Mouse (Mus musculus) hindbrain, embryonic 13.5 days (tissue): ENCODE data around the gene Rpl23a. TPM values are rescaled to one million over a fixed set of nuclear protein-coding genes. Genes with fewer than 3 reads are reported as not detected.

Experiments
- ATAC-seq: fragments of 200-750 bp; cut with Nextera tagmentation; 2 replicates; pipeline ENCODE4 v1.8.0; 2017; ENCODE audit warnings: moderate TSS enrichment; ENCODE audit not compliant: low FRiP score
- H3K27ac ChIP-seq: fragments of 300-500 bp; sonication (generic); 2 replicates; pipeline ENCODE4 v1.5.1; 2015; ENCODE audit warnings: inconsistent platforms, mild to moderate bottlenecking, moderate library complexity
- H3K27me3 ChIP-seq: fragments of 300-500 bp; sonication (generic); 2 replicates; pipeline ENCODE4 v1.6.1; 2015; ENCODE audit warnings: mild to moderate bottlenecking, inconsistent platforms
- H3K36me3 ChIP-seq: fragments of 300-500 bp; sonication (generic); 2 replicates; pipeline ENCODE4 v1.6.1; 2015; ENCODE audit warnings: mild to moderate bottlenecking, inconsistent platforms
- H3K4me1 ChIP-seq: fragments of 300-500 bp; sonication (generic); replicated peaks from 2 replicates; pipeline ENCODE4 v1.6.1; 2015; ENCODE audit warnings: inconsistent platforms
- H3K4me2 ChIP-seq: fragments of 300-500 bp; sonication (generic); 2 replicates; pipeline ENCODE4 v1.6.1; 2015; ENCODE audit warnings: inconsistent platforms, mild to moderate bottlenecking, moderate library complexity
- H3K4me3 ChIP-seq: fragments of 300-500 bp; sonication (generic); 2 replicates; pipeline ENCODE4 v1.5.1; 2015; ENCODE audit warnings: mild to moderate bottlenecking, inconsistent platforms
- H3K9ac ChIP-seq: fragments of 300-500 bp; sonication (generic); 2 replicates; pipeline ENCODE4 v1.6.1; 2015; ENCODE audit warnings: mild to moderate bottlenecking, inconsistent platforms
- H3K9me3 ChIP-seq: fragments of 300-500 bp; sonication (generic); 2 replicates; pipeline ENCODE4 v1.6.1; 2016; ENCODE audit warnings: inconsistent platforms
- WGBS: fragments of 180-500 bp; shearing (Covaris S2); methylation state at CpG from one replicate; pipeline ENCODE4 v1.1.7; 2015; 5-methylcytosine and 5-hydroxymethylcytosine counted together
- polyA plus RNA-seq: library from polyadenylated mRNA; unstranded; fragments of >200 nt; fragmentation: Nextera tagmentation; extraction: Ambion mirVana; gene quantifications from 2 replicates; pipeline ENCODE4 v1.2.1, GENCODE M21; 2015

Rpl23a gene
- polyA plus RNA-seq, result 913 and 965 TPM in 2 replicates

DNA sequence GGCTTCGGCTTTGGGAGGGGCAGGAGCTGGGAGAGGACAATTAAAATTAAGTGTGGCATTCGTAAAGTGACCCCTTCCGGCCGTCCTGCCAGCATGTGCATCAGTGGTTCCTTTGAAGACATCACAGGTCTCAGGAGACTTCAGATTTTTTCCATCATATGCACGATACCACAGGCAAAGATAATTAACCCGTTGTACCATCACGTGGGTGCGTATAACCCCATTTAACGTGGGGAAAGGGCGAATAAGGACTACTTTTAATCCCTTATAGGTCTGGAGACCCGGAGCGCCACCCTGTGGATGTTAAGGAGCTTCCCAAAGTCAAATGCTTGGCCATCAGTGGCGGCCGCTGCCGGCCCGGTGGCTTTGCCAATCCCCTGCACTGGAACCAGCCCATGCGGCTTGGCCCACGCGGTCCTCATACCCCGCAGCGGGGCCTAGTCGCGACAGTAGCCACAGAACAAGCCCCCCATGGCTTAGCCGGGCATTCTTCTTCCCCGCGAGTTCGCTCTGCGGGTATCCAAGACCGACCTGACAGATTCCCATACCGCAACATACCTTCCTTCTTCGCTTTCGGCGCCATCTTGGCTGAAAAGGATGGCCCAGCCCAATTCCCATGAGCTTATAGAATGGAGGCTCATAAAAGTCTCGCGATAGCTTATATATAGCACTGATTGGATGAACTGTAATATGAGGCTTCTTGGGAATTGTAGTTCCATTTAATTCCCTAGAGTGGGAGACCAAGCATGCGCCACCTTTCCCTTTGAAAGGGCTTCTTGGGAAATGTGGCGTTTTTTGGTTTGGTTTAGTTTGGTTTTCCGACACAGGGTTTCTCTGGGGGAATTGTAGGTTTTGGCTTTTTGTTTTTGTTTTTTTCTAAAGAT lies at the start of gene Rpl23a:
TSS of gene Rpl23a (minus strand) at position 624 of the 884 bp plus-strand sequence.
- peak within 1 kb of the TSS; percentile 97 for H3K27ac ChIP-seq
- H3K4me1 ChIP-seq, result peaks cover 53% of the 10 kb centered on the region
- peak within 1 kb of the TSS; percentile 81 for H3K4me3 ChIP-seq
- H3K27me3 ChIP-seq, result 0 out of 2 replicates have a peak, but pooled peaks cover 3% of the 10 kb centered on the region
- H3K9me3 ChIP-seq, result no peaks in the 10 kb centered on the region
- H3K36me3 ChIP-seq, result peaks cover 32% of the 10 kb centered on the region
- H3K4me2 ChIP-seq, result peak within 1 kb of the TSS; percentile 82
- peak; percentile 95 for ATAC-seq
- H3K9ac ChIP-seq, result peak within 1 kb of the TSS; percentile 93
- WGBS, result under 1% methylated on average over 38 of the region's 38 CpGs

DNA sequence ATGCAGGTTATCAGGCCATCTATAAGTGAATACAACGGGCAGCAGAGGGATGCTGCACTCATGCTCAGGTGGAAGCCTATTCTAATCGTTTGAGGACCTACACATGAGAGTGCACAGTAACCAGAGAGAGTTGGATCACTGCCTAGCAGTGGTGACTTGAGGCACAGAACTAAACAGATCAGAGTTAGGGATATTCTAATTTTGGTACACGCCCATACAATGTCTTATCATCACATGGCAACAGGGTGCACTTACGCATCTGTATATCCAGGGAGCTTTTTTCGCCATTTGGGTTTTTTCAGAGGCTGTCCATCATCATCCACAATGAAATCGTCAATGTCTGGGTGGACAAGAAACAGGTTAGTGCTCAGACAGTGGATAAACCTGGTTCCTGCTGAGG lies 48.1 kb upstream of the Rpl23a start:
- ATAC-seq, result no peak
- no peaks in the 10 kb centered on the region for H3K4me1 ChIP-seq
- WGBS, result 94% methylated on average over 6 of the region's 6 CpGs

DNA sequence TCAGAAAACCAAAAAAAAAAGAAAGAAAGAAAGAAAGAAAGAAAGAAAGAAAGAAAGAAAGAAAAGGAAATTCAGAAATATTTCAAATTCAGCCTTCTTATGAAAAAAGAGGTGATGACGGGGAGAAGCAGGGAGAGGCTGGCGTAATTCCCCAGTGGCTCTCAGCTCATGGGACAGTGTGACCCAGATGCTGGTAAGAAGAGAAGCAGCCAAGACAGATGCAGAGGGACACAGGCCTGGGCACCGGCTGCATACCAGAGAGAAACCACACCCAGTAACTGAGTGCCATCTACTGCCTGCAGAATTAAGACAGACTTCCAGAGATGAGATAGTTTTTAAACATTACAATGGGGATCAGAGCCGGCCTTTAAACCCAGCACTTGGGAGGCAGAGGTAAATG lies 40.2 kb upstream of the Rpl23a start:
- H3K27me3 ChIP-seq, result no peaks in the 10 kb centered on the region
- WGBS, result 88% methylated on average over 4 of the region's 4 CpGs

More for the DNA sequence above, 48.1 kb upstream of the Rpl23a start:
- Histone ChIP-seq H3K4me2 (no peak overlapping the region), H3K36me3 (peaks cover 77% of the 10 kb centered on the region), H3K4me3 (no peak overlapping the region), H3K9ac (no peak overlapping the region), H3K27me3 (no peaks in the 10 kb centered on the region), H3K27ac (no peak overlapping the region), H3K9me3 (no peaks in the 10 kb centered on the region)

DNA sequence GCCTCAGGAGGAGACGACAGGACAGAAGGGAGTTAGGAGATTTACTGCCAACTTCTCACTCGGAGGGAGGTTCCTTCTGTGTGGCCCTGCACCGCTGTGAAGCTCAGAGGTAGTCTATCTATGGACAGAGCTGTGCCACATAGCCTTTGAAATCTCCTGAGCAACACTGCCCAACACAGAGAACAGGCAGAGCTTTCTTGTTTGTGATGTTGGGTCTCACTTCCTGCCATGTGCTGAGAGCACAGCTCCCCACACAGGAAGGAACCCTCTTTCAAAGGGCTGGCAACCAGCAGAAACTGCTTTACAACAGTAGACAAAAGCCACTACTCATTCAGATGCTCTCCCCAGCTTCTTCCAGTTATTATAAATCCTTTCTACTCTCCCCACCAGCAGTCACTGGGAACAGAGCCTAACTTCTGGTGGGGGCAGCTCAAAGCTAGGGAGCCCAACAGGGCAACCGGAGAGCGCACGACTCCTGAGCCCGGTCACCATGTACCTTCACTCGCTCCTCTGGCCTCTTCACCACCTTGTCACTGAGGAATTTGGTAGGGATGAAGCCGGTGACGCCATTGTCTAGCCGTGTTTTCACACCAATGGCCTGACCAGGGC lies 32.4 kb upstream of the Rpl23a start:
- H3K4me2 ChIP-seq, result no peak overlapping the region
- ATAC-seq, result no peak
- peaks cover 98% of the 10 kb centered on the region for H3K36me3 ChIP-seq
- H3K4me3 ChIP-seq, result no peak overlapping the region
- H3K27me3 ChIP-seq, result no peaks in the 10 kb centered on the region
- H3K9ac ChIP-seq, result no peak overlapping the region
- H3K9me3 ChIP-seq, result no peaks in the 10 kb centered on the region
- H3K4me1 ChIP-seq, result no peaks in the 10 kb centered on the region
- 91% methylated on average over 11 of the region's 11 CpGs for WGBS
- 0 out of 2 replicates have a peak overlapping the region, but pooled peaks have one; percentile 18 for H3K27ac ChIP-seq

More for the DNA sequence above, 40.2 kb upstream of the Rpl23a start:
- H3K9me3 ChIP-seq, result no peaks in the 10 kb centered on the region
- H3K4me3 ChIP-seq, result no peak overlapping the region
- H3K9ac ChIP-seq, result no peak overlapping the region
- no peak overlapping the region for H3K27ac ChIP-seq
- H3K4me1 ChIP-seq, result no peaks in the 10 kb centered on the region
- peaks cover 97% of the 10 kb centered on the region for H3K36me3 ChIP-seq
- ATAC-seq, result no peak
- H3K4me2 ChIP-seq, result no peak overlapping the region

- Histone ChIP-seq H3K9ac (no peak overlapping the region), H3K36me3 (peaks cover 99% of the 10 kb centered on the region), H3K4me2 (no peak overlapping the region), H3K4me3 (no peak overlapping the region), H3K9me3 (no peaks in the 10 kb centered on the region), H3K27ac (no peak overlapping the region), H3K4me1 (no peaks in the 10 kb centered on the region), H3K27me3 (no peaks in the 10 kb centered on the region)
- 97% methylated on average over 14 of the region's 14 CpGs for WGBS
- no peak for ATAC-seq
Measured at GRCm38 (mm10) chr11:78213086-78213817, 29.9 kb upstream of the Rpl23a start.

DNA sequence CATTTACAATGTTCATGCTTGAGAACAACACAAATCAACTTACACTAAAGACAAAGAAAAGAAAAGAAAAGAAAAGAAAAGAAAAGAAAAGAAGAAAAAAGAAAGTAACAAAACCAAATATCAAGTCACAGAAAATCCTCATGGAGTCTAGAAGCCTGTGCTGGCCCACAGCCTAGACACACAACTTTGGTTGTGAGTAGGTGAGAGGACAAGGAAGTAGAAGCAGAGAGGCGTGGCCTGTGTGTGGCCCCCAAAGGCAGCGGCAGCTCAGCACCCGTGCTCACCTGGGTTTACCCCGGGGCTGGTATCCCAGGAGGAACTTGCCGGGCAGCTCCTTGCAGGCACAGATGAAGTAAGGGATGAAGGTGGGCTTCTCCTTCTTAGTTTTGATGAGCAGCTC lies 28.1 kb upstream of the Rpl23a start:
- Histone ChIP-seq H3K4me2 (no peak overlapping the region), H3K27me3 (no peaks in the 10 kb centered on the region), H3K4me3 (no peak overlapping the region), H3K36me3 (peaks cover 100% of the 10 kb centered on the region), H3K4me1 (no peaks in the 10 kb centered on the region), H3K9ac (no peak overlapping the region), H3K9me3 (no peaks in the 10 kb centered on the region), H3K27ac (no peak overlapping the region)
- WGBS, result 94% methylated on average over 5 of the region's 5 CpGs
- ATAC-seq, result no peak

DNA sequence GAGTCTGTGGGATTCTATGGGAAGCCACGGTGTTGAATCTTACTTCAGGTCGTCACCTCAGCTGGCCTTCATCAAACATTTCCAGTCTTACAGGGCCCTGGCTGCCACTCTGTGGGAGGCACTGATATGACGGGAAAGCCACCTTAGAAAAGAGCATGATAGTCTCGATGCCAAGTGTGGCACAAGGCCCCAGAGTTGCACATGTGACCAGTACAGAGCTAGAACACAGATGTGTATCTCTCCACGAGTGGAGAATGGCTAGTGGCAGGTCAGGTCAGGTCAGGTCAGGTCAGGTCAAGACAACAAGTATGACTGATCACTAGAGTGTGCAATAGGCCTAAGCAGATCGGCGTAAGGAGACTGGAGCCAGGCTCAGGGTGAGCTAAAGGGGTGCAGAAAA lies 27.2 kb upstream of the Rpl23a start:
- Histone ChIP-seq H3K4me1 (peaks cover 5% of the 10 kb centered on the region), H3K9me3 (no peaks in the 10 kb centered on the region)

DNA sequence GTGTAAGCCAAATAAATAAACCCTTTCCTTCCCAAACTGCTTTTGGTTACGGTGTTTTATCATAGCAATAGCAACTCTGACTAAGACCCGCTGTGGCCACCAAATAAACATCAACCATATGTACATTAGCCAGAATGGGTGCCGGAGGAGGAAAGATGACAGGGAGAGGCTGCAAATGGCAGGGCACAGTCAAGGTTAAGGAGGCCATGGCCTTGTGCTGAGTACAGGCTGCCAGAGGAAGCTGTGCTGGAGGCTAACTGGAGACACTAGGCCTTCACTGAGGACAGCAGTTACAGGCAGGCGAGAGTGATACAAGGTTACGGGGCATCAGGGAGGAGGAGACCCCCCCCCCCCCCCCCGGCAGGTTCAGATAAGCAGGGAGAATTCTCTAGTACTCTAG lies 26.5 kb upstream of the Rpl23a start:
- peaks cover 99% of the 10 kb centered on the region for H3K36me3 ChIP-seq
- no peak for ATAC-seq
- 94% methylated on average over 6 of the region's 6 CpGs for WGBS

More for the DNA sequence above, 27.2 kb upstream of the Rpl23a start:
- ATAC-seq, result no peak
- Histone ChIP-seq H3K27ac (no peak overlapping the region), H3K4me2 (no peak overlapping the region), H3K27me3 (no peaks in the 10 kb centered on the region), H3K36me3 (peaks cover 100% of the 10 kb centered on the region), H3K9ac (no peak overlapping the region), H3K4me3 (no peak overlapping the region)
- WGBS, result 70% methylated on average over 7 of the region's 7 CpGs

DNA sequence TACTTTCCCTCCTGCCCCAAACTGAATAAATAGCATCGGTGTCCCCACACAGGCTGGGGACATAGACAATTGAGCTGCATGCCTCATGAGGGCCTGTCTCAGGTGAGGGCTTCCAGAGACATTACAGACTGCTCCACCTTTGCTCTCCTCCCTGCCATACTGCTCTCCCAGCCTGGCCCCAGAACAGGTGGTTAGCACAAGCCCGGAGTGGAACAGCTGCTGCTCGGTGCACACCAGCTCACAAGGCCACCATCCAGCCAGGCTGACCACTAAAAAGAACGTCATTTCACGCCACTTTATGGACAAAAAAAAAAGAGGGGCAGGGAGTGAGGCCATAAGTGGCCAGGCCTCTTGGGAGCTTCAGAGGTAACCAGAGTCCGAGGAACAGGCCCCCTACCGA lies 23.8 kb upstream of the Rpl23a start:
- peaks cover 91% of the 10 kb centered on the region for H3K36me3 ChIP-seq
- H3K27me3 ChIP-seq, result no peaks in the 10 kb centered on the region

More for the DNA sequence above, 26.5 kb upstream of the Rpl23a start:
- no peak overlapping the region for H3K9ac ChIP-seq
- no peak overlapping the region for H3K4me3 ChIP-seq
- H3K9me3 ChIP-seq, result no peaks in the 10 kb centered on the region
- no peak overlapping the region for H3K4me2 ChIP-seq
- H3K27ac ChIP-seq, result no peak overlapping the region
- H3K27me3 ChIP-seq, result no peaks in the 10 kb centered on the region
- H3K4me1 ChIP-seq, result peaks cover 8% of the 10 kb centered on the region

DNA sequence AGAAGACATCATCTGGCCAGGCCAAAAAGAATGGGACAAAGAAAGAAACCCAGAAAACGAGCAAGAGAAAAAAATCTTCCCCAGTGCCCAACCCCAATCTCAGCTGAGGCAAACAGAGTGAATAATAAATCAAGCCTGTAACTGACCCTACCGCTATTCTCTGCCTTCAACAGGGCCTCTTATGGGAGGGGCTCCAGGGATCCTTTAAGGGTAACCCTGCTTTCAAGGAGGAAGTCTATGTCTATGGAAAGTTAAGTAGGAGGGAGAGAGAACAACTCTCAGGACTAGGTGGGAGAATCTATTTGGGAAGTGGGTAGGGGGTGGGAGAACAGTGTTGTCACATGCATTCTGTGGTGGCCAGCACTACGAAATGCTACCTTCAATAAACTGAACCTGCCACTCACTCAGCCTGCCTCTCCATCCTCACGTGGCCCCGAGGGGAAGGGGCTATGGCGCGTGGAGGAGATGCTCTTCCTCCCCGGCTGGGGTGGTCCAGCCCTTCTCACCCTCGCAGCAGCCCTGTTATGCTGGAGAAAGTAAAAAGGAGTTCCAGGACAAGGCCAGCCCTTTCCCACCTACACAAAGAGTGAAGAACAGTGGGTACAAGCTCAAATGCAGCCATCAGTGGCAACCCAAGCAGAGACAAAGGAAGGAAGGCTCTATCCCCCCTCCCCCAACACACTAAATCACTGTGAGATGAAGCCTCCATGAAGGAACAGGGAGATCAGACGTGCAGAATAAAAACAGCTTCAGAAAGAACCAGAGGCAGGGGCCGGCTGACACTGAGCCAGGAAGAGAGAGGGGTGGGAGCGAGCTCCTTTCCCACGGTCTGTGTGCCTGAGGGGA lies 22.2 kb upstream of the Rpl23a start:
- 55% methylated on average over 13 of the region's 13 CpGs for WGBS
- Histone ChIP-seq H3K4me1 (peaks cover 15% of the 10 kb centered on the region), H3K4me2 (no peak overlapping the region), H3K9ac (peak overlapping the region; percentile 15; the same call in 1 of the 2 replicates), H3K27me3 (no peaks in the 10 kb centered on the region), H3K9me3 (no peaks in the 10 kb centered on the region), H3K27ac (peak overlapping the region; percentile 80), H3K4me3 (no peak overlapping the region), H3K36me3 (peaks cover 75% of the 10 kb centered on the region)
- 0 out of 2 replicates have a peak, but pooled peaks have one; percentile 24 for ATAC-seq

More for the DNA sequence above, 23.8 kb upstream of the Rpl23a start:
- WGBS, result 72% methylated on average over 7 of the region's 7 CpGs
- Histone ChIP-seq H3K4me2 (no peak overlapping the region), H3K4me3 (no peak overlapping the region), H3K4me1 (peaks cover 15% of the 10 kb centered on the region), H3K9ac (no peak overlapping the region), H3K27ac (0 out of 2 replicates have a peak overlapping the region, but pooled peaks have one; percentile 80), H3K9me3 (no peaks in the 10 kb centered on the region)
- ATAC-seq, result no peak

GRCm38 (mm10) chr11:78204287-78204686 lies 20.9 kb upstream of the Rpl23a start:
- no peaks in the 10 kb centered on the region for H3K27me3 ChIP-seq
- no peaks in the 10 kb centered on the region for H3K9me3 ChIP-seq
- peaks cover 15% of the 10 kb centered on the region for H3K4me1 ChIP-seq
- 71% methylated on average over 6 of the region's 6 CpGs for WGBS
- no peak overlapping the region for H3K4me2 ChIP-seq
- H3K27ac ChIP-seq, result no peak overlapping the region
- 0 out of 2 replicates have a peak overlapping the region, but pooled peaks have one; percentile 8 for H3K9ac ChIP-seq
- no peak overlapping the region for H3K4me3 ChIP-seq
- H3K36me3 ChIP-seq, result peaks cover 62% of the 10 kb centered on the region
- ATAC-seq, result no peak
